Mouse (Mus musculus): ENCODE results near the gene Kat5.

The Kat5 gene

DNA sequence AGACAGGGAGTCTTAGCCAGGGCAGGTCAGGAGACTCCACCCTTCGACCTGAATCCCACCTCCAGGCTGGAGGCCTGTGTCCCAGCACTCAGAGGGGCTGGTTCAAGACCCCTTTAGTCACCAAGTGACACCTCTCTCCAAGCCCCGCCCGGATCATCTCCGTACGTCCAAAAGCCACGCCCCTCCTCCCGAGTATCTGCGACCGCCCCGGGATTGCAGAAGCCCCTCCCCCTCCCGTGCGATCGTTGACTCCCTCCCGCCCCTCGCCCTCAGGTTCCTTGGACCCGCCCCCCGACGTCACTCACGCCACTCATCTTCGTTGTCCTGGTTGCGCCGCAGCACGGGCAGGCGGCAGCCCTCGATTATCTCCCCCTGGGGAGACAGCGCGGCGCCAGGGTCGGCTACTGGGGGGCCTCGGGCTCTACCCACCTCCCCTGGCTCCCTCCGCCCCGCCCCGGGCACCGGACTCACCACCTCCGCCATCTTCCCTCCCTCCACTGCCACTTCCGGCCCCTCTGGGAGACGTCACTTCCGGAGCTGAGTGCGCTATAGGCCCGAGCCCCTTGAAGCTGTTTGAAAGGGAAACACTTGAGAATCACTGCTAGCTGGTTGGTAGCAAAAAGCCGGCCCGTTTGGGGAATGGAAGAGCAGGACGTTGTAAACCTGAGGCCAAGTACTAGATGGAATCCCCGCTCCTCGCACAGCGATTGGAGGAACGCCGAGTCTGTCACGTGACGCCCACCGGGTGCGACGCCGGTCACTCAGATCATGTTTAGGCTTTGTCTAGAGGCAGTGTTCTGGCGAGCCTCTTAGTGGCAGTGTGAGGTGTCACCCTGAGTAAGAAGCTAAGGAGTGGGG, at the start of gene Kat5:
Gene Kat5 (minus strand): TSS at position 691 of the 858 bp plus-strand sequence.
- DNase-seq: peak; percentile 96

DNA sequence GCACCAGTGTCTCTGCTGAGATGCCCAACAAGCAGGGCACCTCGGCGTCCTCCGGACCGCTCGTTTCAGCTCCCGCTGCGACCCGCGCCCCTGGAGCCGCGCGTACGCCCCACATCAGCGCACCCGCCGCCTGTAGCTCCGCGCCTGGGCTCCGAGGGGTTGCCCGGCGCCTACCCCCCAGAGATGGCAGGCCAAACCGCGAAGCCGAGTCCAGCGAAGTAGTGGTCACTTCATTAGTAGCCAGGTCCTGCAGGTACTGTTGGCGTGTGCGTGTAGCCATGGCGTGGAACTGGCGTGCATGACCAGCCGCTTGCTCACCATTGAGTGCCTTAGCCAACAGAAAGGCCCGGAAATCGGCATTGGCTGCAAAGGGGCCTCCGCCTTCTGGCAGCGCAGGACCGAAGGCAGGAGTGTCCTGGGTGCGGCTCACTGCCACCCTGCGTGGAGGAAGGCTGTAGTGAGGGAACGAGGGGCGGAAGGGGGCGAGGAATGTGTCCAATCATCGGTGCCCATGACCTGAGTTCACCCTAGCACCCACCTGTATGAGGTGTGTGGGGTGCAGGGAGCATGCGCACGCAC, 44.8 kb upstream of the Kat5 start:
- DNase-seq: no peak

DNA sequence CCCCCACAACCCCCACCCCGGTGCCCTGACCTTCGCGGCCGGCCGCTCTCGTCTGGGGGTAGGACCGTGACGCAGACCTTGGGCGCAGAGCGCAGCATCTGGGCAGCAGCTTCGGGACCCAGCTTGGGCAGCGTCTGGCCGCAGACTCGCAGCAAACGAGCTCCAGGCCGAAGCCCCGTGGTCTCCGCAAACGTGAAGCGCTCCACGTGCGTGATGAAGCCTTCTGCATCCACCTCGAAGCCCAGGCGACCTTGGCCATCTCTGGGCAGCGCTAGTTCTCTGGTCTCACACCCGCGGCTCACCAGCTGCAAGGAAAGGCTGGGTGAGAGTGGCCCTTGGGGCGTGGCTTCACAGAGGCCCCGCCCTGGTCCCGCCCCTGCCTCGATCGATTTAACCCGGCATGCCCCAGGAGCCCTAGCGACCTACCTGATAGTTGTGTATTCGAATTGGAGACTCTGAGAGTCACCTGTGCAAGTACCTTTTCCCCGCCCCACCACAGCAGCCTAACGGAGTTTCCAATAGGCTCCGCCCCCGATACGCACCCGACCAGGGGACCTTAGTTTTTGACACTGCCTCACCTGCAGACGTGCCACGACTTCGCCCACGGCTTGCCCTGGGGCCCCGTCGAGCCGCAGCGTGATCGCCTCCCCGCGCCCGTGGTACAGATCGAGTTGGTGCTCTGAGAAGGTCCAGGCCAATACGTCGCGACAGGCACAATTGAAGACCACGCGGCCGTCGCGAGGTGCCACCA, 44.1 kb upstream of the Kat5 start:
- no peak for DNase-seq

DNA sequence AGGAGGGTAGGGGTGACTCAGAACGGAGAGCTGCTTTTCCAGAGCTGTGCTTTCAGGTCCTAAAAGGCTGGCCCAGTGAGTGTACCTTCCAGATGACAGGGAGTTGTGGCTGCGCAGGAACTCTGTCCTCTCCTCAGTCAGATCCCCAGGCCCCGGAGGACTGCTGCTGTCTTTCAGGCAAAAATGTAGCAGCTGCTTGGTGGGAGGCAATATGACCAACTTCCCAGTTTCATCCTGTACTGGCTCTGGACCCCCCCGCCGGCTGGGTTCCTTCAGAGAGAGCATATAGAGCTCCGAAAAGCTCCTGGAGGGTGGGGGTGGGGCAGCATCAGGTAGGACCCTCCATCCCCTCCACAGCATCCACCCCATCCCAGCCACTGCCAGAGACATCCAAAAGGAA, 42.5 kb upstream of the Kat5 start:
- no peak for DNase-seq

DNA sequence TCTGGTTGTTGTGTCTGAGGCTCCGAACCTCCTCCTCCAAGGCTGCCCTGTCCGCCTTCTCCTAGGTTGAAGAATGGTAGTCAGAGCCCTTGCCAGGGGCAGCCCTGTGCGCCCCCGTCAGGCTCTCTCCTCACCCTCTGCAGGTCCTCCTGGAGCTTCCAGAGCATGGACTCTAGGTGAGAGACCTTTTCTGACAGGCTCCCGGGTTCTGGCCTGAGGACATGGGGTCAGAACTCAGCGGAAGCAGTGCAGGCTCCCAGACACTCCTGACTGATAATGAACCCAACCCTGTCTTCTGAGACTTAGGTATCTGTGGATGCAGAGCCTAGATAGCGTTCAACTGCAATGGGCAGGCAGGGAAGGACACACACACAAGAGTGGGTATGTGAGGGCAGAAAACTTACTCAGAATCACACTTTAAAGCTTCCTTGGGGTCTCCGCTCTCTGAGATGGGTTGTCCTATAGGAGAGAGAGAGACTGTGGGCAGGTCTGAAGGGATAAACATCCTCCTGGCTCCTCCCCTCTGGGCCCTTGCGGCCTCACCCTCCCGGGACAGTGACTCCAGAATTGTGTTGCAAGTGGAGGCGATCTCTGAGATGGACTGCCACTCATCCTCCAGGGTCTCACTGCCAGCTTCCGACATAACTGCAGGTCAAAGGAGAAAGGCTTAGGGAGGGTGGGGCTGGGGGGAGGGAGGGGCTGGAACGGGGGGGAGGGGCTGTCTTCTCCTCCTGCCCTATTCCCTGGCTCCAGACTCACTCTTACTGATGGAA, 41.7 kb upstream of the Kat5 start:
- no peak for DNase-seq

DNA sequence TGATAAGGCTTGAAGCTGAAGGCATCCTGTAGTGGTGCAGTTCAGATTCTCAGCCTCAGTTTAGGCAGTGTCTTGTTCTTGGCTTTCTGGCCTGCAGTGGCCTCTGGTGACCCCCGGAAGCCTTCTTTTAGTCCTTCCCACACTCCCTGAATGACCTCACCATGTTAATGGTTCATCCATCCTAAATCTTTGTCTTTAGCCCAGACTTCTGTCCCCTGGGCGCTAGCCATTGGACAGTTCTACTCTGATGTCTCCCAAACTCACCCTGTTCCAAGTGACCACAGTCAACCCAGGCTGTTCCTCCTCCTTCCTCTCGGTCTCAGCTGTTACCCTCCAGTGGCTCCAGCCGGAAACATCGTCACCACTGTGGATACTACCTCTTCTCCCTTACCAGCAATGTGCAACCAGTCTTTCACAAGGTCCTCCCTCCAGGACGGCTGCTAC, 39.3 kb upstream of the Kat5 start:
- DNase-seq: no peak

DNA sequence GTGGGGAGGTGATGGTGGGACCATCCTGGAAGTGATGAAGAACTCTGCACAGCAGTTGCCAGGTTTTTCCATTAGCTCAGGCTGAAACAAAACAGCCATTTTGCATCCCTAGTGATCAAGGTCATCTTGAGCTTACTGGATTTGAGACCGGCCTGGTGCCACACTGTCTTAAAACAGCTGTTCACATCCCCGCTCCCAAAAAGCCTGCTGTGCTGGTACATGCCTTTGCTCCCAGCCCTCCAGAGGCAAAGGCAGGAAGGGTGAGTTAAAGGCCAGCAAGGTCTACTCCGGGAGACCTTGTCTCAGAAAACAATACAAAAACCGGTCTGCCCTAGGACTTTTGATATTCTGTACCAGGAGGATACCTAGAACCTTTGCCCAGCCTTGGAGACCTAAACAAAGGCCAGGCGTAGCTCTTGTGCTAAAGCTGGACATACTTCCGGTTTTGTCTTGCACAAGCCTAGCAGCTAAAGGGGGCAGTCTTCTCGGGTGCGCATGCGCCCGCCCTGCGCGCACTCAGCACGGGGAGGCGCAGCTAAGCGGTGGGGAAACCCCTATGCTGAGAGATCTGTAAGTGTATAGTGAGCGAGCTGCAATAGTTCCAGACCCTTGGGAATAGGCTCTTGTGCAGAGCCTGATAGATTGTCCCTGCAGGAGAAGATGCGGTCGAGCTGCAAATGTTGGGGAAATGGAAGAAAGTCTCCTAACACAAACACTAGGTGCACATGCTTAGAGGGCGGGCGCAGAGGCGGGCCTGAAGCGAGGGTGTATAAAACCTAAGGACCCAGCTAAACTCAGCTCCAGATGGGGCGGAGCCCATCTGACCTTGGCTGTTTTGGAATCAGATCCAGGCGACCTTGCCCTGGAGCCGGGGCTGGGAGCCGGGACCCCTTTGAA, 38.6 kb upstream of the Kat5 start:
- DNase-seq: peak; percentile 84

DNA sequence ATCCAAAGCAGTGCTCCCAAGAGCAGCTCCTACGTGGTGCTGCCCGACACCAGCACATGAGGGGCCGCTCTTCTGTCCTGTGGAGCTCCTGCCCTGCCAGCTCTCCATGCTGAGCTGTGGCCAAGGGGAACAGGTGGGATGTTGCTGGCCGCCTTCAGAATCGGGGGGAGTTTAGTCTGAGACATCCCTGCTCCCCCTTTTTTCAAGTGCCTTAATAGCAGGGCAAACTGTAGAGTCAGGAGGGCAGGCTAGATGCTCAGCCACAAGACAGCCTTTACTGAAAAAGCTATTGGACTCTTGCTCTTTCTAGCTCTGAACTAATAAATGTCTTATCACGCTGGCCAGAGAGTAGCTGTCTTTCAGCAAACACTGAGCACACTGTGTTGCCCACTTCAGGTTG, 37.8 kb upstream of the Kat5 start:
- DNase-seq: no peak

DNA sequence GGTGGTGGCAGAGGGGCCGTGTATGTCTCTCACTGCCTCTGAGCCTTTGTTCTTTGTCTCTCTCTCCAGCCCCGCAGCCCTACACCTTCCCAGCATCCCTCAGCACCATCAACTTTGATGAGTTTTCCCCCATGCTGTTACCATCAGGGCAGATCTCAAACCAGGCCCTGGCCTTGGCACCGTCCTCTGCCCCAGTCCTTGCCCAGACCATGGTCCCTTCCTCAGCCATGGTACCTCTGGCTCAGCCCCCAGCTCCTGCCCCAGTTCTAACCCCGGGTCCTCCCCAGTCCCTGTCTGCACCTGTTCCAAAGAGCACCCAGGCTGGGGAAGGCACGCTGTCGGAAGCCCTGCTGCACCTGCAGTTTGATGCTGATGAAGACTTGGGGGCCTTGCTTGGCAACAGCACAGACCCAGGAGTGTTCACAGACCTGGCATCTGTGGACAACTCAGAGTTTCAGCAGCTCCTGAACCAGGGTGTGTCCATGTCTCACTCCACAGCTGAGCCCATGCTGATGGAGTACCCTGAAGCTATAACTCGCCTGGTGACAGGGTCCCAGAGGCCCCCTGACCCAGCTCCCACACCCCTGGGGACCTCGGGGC, 36.8 kb upstream of the Kat5 start:
- DNase-seq: no peak

DNA sequence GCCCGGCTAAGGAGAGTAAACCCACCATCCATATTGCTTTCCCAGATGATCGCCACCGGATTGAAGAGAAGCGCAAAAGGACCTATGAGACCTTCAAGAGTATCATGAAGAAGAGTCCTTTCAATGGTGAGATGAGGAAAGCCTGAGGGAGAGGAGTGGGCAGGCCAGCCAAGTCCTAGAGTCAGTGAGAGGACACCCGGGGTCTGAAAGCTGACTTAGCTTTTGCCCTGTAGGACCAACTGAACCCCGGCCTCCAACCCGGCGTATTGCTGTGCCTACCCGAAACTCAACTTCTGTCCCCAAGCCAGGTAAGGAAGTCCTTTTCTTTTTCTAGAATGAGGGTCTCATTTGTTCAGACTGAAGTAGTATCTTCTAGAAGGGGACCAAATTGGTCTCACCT, 35.2 kb upstream of the Kat5 start:
- no peak for DNase-seq

DNA sequence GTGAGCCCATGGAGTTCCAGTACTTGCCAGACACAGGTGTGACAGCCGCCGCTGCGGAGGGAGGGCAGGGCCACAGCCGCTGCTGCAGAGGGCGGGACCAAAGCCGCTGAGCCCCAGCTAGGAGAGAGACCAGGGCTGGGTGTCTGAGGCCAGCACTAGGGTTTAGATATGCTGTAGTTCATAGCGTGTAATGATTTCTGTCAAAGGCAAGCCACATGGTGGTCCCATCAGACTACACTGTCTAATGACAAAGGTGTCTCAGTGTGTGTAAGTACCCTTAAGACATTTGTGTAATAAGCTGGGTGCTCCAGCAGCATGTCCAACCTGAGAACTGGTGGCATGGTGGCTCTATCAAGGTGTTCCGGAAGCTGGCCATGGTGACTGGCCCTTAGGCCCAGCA, 31.6 kb upstream of the Kat5 start:
- DNase-seq: no peak

DNA sequence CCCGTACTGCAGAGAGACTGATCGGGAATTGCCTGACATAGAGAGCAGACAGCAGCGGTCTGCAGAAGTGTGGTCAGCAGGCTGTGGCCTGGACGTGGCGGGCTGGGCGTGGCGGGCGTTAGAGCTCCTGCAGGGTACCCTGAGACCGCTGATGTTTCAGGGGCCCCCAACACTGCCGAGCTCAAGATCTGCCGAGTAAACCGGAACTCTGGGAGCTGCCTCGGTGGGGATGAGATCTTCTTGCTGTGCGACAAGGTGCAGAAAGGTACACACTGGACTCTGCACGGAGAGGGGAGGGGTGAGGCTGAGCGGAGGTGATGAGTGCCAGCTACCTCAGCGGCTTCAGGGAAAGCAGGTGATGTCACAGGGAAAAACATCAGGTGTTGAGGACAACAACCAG, 31.0 kb upstream of the Kat5 start:
- no peak for DNase-seq

DNA sequence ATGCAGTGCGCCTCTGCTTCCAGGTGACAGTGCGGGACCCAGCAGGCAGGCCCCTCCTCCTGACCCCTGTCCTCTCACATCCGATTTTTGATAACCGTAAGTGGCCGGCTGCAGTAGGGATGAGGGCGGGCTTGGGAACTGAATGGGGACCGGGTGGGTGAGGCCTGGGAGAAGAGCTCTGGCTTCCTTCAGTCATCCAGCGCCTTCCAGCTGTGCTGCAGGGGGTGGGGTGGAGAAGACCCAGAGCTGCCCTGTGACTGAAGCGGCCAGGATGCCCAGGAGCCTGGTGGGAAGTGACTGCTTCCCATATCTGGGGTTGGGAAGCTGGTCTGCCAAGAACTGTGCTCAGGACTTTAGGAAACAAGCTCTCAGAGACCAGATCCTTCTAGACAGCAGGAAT, 30.3 kb upstream of the Kat5 start:
- no peak for DNase-seq

DNA sequence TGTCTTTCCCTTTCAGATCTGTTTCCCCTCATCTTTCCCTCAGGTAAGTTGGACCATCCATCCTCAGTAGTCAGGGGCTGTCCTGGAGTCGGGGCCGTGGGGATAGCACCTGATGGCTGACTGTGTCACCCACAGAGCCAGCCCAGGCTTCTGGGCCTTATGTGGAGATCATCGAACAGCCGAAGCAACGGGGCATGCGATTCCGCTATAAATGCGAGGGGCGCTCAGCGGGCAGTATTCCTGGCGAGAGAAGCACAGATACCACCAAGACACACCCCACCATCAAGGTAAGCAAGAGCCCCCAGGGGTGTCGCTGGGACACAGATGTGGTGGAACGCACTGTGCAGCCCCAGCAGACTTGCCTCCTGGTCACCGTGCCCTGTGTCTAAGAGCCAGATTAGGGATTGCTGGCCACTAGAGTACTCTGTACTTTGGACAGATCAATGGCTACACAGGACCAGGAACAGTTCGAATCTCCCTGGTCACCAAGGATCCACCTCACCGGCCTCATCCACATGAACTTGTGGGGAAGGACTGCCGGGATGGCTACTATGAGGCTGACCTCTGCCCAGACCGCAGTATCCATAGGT, 28.5 kb upstream of the Kat5 start:
- DNase-seq: no peak

DNA sequence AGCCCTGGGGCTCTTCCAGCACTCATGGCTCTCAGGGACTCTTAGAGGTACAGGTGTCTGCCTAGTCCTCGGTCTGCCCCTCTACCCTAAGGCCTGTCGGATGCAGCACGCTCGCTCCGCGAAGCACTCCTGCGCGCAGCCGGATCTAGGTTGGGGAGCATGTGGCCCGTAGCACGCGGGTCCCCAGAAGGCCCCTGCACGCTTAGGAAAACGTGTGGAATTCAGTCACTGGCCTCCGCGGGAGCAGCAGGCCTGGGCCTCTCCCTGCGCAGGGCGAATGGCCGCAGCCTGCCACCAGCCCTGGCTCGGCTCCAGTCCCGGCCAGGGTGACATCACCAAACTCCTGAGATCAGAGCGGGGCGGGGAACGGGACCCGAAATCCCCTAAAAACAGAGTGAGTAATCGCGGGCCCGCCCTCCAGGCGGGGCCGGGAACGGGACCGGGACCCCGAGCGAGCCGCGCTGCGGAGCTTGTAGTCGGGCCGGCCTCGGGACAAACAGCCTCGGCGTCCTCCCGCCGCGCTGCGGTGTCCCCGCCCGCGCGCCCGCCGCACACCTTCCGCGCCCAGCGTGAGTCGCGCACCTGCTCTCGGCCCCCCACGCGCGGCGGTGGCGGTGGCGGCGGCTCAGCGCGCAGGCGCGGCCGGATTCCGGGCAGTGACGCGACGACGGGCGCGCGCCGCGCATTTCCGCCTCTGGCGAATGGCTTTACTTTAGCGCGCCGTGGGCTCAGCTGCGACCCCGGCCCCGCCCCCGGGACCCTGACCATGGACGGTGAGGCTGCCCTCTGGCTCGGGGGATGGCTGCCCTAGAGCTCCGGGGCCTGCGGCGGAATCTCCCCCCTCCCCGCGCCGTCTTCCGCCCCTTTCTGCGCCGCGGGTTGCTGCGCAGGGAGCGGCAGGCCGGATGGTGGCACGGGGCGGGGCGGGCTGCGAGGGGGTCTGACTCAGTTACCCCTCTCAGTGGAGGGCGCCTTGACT, 27.3 kb upstream of the Kat5 start, which contains the start of gene Rela:
Gene Rela (plus strand): TSS at position 415 of the 979 bp plus-strand sequence.
- peak; percentile 92 for DNase-seq

DNA sequence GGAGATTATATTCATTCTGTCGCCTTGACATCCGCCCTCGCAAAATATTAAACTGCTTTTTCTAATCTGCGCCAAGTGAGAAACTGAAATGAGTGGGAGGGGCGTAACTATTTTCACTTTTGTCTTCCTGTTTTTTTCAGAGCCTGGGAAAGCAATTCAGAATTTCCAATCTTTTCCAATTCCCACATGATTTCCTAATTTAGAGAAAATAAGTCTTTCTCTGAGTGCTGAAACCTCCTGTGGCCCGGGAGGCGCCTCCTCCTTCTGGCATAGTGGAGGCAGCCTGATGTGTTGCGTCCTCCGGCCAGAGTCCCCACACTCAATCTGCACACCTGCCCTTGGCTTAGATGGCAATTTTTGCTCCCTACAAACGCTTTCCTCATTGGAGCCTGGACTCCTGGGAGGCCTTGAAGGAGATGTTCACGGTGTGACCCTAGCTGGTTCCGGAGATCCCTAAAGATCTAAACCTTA, 26.6 kb upstream of the Kat5 start:
- DNase-seq: peak; percentile 34

DNA sequence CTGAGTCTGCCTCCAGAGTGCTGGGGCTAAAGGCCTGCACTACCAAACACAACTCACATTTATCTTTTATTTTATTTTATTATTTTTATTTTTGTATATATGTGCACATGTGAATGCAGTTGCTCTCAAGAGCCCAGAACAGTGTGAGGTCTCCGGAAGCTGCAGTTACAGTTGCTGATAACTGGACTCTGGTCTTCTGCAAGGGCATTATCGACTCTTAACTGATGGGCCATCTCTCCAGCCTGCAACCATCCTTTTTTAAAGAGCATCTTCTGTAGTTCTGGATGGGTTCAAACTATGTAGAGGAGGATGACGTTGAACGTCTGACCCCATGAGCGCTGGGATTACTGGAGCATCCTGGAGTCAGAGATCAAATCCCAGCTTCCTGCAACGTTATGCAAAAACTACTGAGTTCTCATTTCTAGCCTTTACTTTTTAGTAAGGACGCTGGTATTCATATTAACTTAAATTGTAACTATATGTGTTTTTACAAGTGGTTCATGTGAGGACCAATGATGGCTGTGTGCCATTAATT, 26.1 kb upstream of the Kat5 start:
- no peak for DNase-seq

DNA sequence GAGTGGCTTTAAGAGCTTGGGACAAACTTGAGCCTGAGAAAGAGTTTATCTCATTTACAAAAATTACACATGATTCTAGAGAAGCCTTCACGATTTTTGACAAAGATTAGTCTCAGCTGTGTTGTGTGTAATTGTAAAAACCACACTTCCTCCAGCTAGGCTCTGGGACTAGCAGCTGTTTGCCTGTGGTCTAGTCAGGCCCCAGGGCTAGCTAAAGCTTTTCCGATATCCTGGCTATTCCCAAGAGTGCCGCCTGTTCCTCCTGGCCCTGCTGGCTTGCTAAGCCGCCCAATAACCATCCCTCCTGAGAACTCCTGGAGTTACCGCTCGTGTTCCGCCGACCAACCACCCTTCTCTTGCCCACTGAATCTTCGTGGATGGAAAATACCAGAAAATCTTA, 22.1 kb upstream of the Kat5 start:
- DNase-seq: no peak

DNA sequence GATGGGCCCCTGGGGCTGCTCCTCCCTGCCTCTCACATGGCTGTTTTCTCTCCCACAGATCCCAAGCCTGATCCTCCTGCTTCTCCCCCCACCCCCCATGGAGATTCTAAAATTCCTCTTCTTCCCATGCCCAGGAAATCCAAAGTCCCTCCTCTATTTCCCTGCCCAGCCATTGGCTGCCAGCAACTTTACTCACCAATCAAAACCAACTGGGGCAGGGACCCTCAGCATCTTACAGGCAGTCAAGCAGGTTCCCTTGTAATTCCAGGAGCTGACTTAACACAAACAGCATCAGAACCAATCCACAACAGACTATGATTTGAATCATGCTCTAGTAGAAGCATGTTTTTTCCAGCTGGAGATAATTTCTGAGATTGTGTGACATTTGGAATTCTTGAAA, 19.9 kb upstream of the Kat5 start:
- DNase-seq: no peak

Data from right cerebral cortex, postnatal 25 days (tissue).